Mouse (Mus musculus) MEL (cell line): ENCODE data around the gene Fam241a. TPM values are rescaled to one million over a fixed set of nuclear protein-coding genes. Genes with fewer than 3 reads are reported as not detected.

ENCODE experiments used
- DNase-seq: peaks from one replicate; pipeline ENCODE4 v3.0.0; 2011; ENCODE audit warnings: low read depth, low spot score
- H3K27ac ChIP-seq: 2 replicates; pipeline ENCODE4 v1.5.1; 2012; ENCODE audit warnings: low read depth, mild to moderate bottlenecking, control low read depth, low read length, moderate library complexity; ENCODE audit not compliant: control insufficient read depth
- H3K27me3 ChIP-seq, 2 experiments: fragments of 150-350 bp in 1 of 2; sonication (generic) in 1 of 2; 2 replicates each; pipeline ENCODE4 v1.6.1; 2012; ENCODE audit warnings: low read length in 2 of 2, mild to moderate bottlenecking in 2 of 2, improper control_type of control experiment in 1 of 2, moderate library complexity in 1 of 2; ENCODE audit not compliant: insufficient read depth in 2 of 2, control insufficient read depth in 1 of 2
- H3K36me3 ChIP-seq, 2 experiments: 2 replicates each; pipeline ENCODE4 v1.6.1; 2012 to 2014; ENCODE audit warnings: low read length in 2 of 2, improper control_type of control experiment in 1 of 2, inconsistent platforms in 1 of 2, mild to moderate bottlenecking in 1 of 2; ENCODE audit not compliant: insufficient read depth in 2 of 2, control insufficient read depth in 1 of 2
- H3K4me1 ChIP-seq, 2 experiments: fragments of 150-350 bp in 1 of 2; sonication (generic) in 1 of 2; 2 replicates each; pipeline ENCODE4 v1.6.1; 2012; ENCODE audit warnings: low read length in 2 of 2, improper control_type of control experiment in 1 of 2, mild to moderate bottlenecking in 1 of 2; ENCODE audit not compliant: insufficient read depth in 2 of 2, control insufficient read depth in 1 of 2
- H3K4me3 ChIP-seq, 2 experiments: fragments of 150-350 bp in 1 of 2; sonication (generic) in 1 of 2; 2 replicates each; pipeline ENCODE4 v1.5.1; 2012; ENCODE audit warnings: low read depth in 2 of 2, low read length in 2 of 2, mild to moderate bottlenecking in 2 of 2, moderate library complexity in 2 of 2, control low read depth in 1 of 2, improper control_type of control experiment in 1 of 2; ENCODE audit not compliant: control insufficient read depth in 1 of 2, insufficient read depth in 1 of 2
- H3K79me2 ChIP-seq: 2 replicates; pipeline ENCODE4 v1.6.1; 2012; ENCODE audit warnings: mild to moderate bottlenecking, low read length, moderate library complexity; ENCODE audit not compliant: control insufficient read depth, poor library complexity, insufficient read depth
- H3K9ac ChIP-seq: 2 replicates; pipeline ENCODE4 v1.6.1; 2012; ENCODE audit warnings: low read depth, mild to moderate bottlenecking, control low read depth, low read length, moderate library complexity; ENCODE audit not compliant: control insufficient read depth, poor library complexity, severe bottlenecking
- H3K9me3 ChIP-seq: fragments of 150-350 bp; sonication (generic); replicated peaks from 2 replicates; pipeline ENCODE4 v1.6.1; 2012; ENCODE audit warnings: mild to moderate bottlenecking, low read length, improper control_type of control experiment, moderate library complexity; ENCODE audit not compliant: insufficient read depth
- BHLHE40 ChIP-seq: IDR thresholded peaks from 2 replicates; pipeline ENCODE4 v1.6.1; 2012; ENCODE audit warnings: low read depth, mild to moderate bottlenecking, inconsistent platforms, low read length, improper control_type of control experiment, borderline replicate concordance
- CHD1 ChIP-seq: IDR thresholded peaks from 2 replicates; pipeline ENCODE4 v1.6.1; 2012; ENCODE audit warnings: low read depth, mild to moderate bottlenecking, inconsistent platforms, low read length, improper control_type of control experiment
- CTCF ChIP-seq, 3 experiments: IDR thresholded peaks in 2 of 3; conservative IDR thresholded peaks in 1 of 3; 2 replicates each; pipeline ENCODE4 v1.5.1; 2011 to 2012; ENCODE audit warnings: low read length in 3 of 3, low read depth in 2 of 3, mild to moderate bottlenecking in 2 of 3, improper control_type of control experiment in 1 of 3, inconsistent platforms in 1 of 3, mixed read lengths in 1 of 3, moderate library complexity in 1 of 3; ENCODE audit not compliant: control insufficient read depth in 1 of 3, insufficient read depth in 1 of 3, poor library complexity in 1 of 3, severe bottlenecking in 1 of 3
- ELF1 ChIP-seq: IDR thresholded peaks from 2 replicates; pipeline ENCODE4 v1.6.1; 2014; ENCODE audit warnings: low read depth, mild to moderate bottlenecking, inconsistent platforms, low read length, improper control_type of control experiment, moderate library complexity
- EP300 ChIP-seq, 2 experiments: IDR thresholded peaks; 2 replicates each; pipeline ENCODE4 v1.6.1; 2011; ENCODE audit warnings: improper control_type of control experiment in 2 of 2, low read length in 2 of 2, low read depth in 1 of 2, mild to moderate bottlenecking in 1 of 2
- GABPA ChIP-seq: IDR thresholded peaks from 2 replicates; pipeline ENCODE4 v1.6.1; 2012; ENCODE audit warnings: low read depth, mild to moderate bottlenecking, inconsistent platforms, low read length, improper control_type of control experiment, moderate library complexity
- GATA1 ChIP-seq: IDR thresholded peaks from 2 replicates; pipeline ENCODE4 v1.6.1; 2011; ENCODE audit warnings: low read depth, low read length, improper control_type of control experiment
- MAFK ChIP-seq: IDR thresholded peaks from 2 replicates; pipeline ENCODE4 v1.6.1; 2011; ENCODE audit warnings: low read depth, mild to moderate bottlenecking, low read length, improper control_type of control experiment, borderline replicate concordance
- MAX ChIP-seq: IDR thresholded peaks from 2 replicates; pipeline ENCODE4 v1.6.1; 2011; ENCODE audit warnings: low read length, improper control_type of control experiment
- MAZ ChIP-seq: IDR thresholded peaks from 2 replicates; pipeline ENCODE4 v1.6.1; 2012; ENCODE audit warnings: low read depth, mild to moderate bottlenecking, inconsistent platforms, low read length, improper control_type of control experiment
- MXI1 ChIP-seq: IDR thresholded peaks from 2 replicates; pipeline ENCODE4 v1.6.1; 2011; ENCODE audit warnings: mild to moderate bottlenecking, low read depth, low read length, improper control_type of control experiment
- POLR2A ChIP-seq, 2 experiments: IDR thresholded peaks; 2 replicates each; pipeline ENCODE4 v1.6.1; 2011 to 2012; ENCODE audit warnings: low read length in 2 of 2, mild to moderate bottlenecking in 2 of 2, control low read depth in 1 of 2, improper control_type of control experiment in 1 of 2, low read depth in 1 of 2, moderate library complexity in 1 of 2; ENCODE audit not compliant: control insufficient read depth in 1 of 2, insufficient read depth in 1 of 2, poor library complexity in 1 of 2
- SIN3A ChIP-seq: IDR thresholded peaks from 2 replicates; pipeline ENCODE4 v1.6.1; 2012; ENCODE audit warnings: low read length, improper control_type of control experiment, inconsistent platforms
- TCF12 ChIP-seq: IDR thresholded peaks from 2 replicates; pipeline ENCODE4 v1.6.1; 2014; ENCODE audit warnings: low read depth, mild to moderate bottlenecking, inconsistent platforms, low read length, improper control_type of control experiment, moderate library complexity
- USF1 ChIP-seq: IDR thresholded peaks from 2 replicates; pipeline ENCODE4 v1.6.1; 2014; ENCODE audit warnings: low read depth, mild to moderate bottlenecking, inconsistent platforms, low read length, improper control_type of control experiment, moderate library complexity
- USF2 ChIP-seq, 2 experiments: IDR thresholded peaks; 2 replicates each; pipeline ENCODE4 v1.6.1; 2011 to 2012; ENCODE audit warnings: improper control_type of control experiment in 2 of 2, low read length in 2 of 2, borderline replicate concordance in 1 of 2, inconsistent platforms in 1 of 2, low read depth in 1 of 2, mild to moderate bottlenecking in 1 of 2; ENCODE audit not compliant: insufficient read depth in 1 of 2
- ZKSCAN1 ChIP-seq: IDR thresholded peaks from 2 replicates; pipeline ENCODE4 v1.6.1; 2012; ENCODE audit warnings: low read depth, mild to moderate bottlenecking, inconsistent platforms, low read length, improper control_type of control experiment, moderate library complexity
- polyA plus RNA-seq, 2 experiments: library from polyadenylated mRNA; stranded (reverse) in 1 of 2; unstranded in 1 of 2; fragments of >175 nt in 1 of 2; fragments of >200 nt in 1 of 2; gene quantifications; 2 replicates each; pipeline versions ENCODE4 v1.2.1 to v1.2.4; 2012; ENCODE audit warnings: low replicate concordance in 2 of 2, low read depth in 1 of 2; ENCODE audit not compliant: insufficient read length in 2 of 2, insufficient read depth in 1 of 2, missing spikeins in 1 of 2
- total RNA-seq: library from RNA; depleted of rRNA; stranded (reverse); fragments of 300-350 nt; gene quantifications from 2 replicates; pipeline ENCODE4 v1.2.3, GENCODE M21; 2012

Fam241a gene
- total and polyA plus RNA-seq, 3 experiments, result 30.2 to 32.0 TPM; not detected in 1

DNA sequence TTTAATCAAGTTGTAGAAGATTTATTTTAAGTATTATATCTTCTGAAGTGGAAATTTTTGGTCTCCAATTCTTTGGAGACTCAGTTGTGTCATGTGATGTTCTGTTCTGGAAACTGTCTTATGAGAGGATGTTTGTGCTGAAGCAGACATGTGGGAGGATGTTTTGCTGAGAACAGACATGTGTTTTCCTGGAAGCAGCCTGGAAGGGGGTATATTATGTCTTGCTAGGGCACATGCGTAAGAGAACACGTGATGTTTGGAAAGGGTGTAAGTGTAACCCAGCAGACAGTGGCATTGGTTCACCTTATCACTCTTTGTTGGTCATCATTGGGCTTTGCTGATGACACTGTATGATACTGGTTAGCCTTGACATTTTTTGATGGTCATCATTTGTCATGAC is 20.6 kb downstream of the Fam241a start:
- no peak overlapping the region for H3K4me3 ChIP-seq
- H3K9ac ChIP-seq, result no peak overlapping the region
- no peaks in the 10 kb centered on the region for H3K9me3 ChIP-seq
- no peak overlapping the region for H3K27ac ChIP-seq
- H3K27me3 ChIP-seq, result no peaks in the 10 kb centered on the region
- H3K79me2 ChIP-seq, result 0 out of 2 replicates have a peak, but pooled peaks cover 5% of the 10 kb centered on the region
- no peaks in the 10 kb centered on the region for H3K4me1 ChIP-seq
- TF ChIP-seq USF1 (no peak), GATA1 (no peak), MAX (no peak), MAFK (no peak), ZKSCAN1 (no peak), BHLHE40 (no peak), EP300 (IDR thresholded peaks at IDR 0.05; ENCODE audit: low read depth in 1 of 2, low read length in 2 of 2) (no peak), MAZ (no peak), MXI1 (no peak), ELF1 (no peak), CTCF (IDR thresholded peaks at IDR 0.05 in 2 of 3, conservative IDR thresholded peaks at IDR 0.05 in 1 of 3; ENCODE audit: control insufficient read depth in 1 of 3, insufficient read depth in 1 of 3, low read depth in 2 of 3, low read length in 3 of 3, poor library complexity in 1 of 3, severe bottlenecking in 1 of 3) (no peak), TCF12 (no peak), USF2 (IDR thresholded peaks at IDR 0.05; ENCODE audit: borderline replicate concordance in 1 of 2, insufficient read depth in 1 of 2, low read depth in 1 of 2, low read length in 2 of 2) (no peak)
- no peak for DNase-seq
- peaks cover 2 to 14% of the 10 kb centered on the region in 2 experiments for H3K36me3 ChIP-seq

DNA sequence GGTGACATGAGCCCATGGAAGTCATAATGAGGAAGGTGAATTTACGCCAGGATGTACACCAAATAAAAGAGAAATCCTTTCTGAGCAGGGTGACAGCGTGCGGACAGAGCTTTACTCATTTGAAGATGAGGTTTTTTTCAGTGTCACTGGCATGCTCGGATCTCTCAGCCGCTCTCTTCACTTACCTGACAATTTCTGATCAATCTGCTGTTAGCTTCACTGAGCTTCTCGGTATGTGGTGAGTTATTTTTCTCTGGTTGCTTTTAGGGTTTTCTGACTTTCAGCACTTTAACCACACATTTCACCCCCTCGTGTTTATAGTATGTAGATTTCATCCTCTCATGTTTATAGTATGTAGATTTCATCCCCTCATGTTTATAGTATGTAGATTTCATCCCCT is 21.1 kb downstream of the Fam241a start:
- H3K9me3 ChIP-seq, result no peaks in the 10 kb centered on the region

More for the DNA sequence above, 21.1 kb downstream of the Fam241a start:
- TF ChIP-seq CHD1 (no peak), POLR2A (IDR thresholded peaks at IDR 0.05; ENCODE audit: control insufficient read depth in 1 of 2, insufficient read depth in 1 of 2, low read depth in 1 of 2, low read length in 2 of 2, poor library complexity in 1 of 2) (no peak), GABPA (no peak), GATA1 (no peak), SIN3A (no peak), MAFK (no peak)
- Histone ChIP-seq H3K4me3 (no peak overlapping the region), H3K36me3 (peaks cover 2 to 13% of the 10 kb centered on the region in 2 experiments), H3K27me3 (no peaks in the 10 kb centered on the region), H3K79me2 (0 out of 2 replicates have a peak, but pooled peaks cover 5% of the 10 kb centered on the region), H3K9ac (no peak overlapping the region), H3K27ac (no peak overlapping the region), H3K4me1 (no peaks in the 10 kb centered on the region)
- DNase-seq, result no peak
